Mouse (Mus musculus) right cerebral cortex, postnatal 36 days (tissue): Measurements from ENCODE around the gene Kat2b.
"Not testable (repeated sequence)": the region's sequence is repeated elsewhere in the genome, so short reads cannot be mapped to it uniquely, and the experiment has no call there.

ENCODE experiments used
- DNase-seq, 2 experiments: peaks; one replicate each; pipeline ENCODE4 v3.0.0; 2022; ENCODE audit warnings: low spot score in 2 of 2, mixed read lengths in 1 of 2

Kat2b gene

GRCm38 (mm10) chr17:53596941-53597790 lies 30.5 kb downstream of the Kat2b start:
- no peak for DNase-seq

- DNase-seq, result no peak
Measured at GRCm38 (mm10) chr17:53598571-53598970, 31.9 kb downstream of the Kat2b start.

GRCm38 (mm10) chr17:53603236-53603635 lies 36.6 kb downstream of the Kat2b start:
- DNase-seq, result not testable (repeated sequence)

- not testable (repeated sequence) for DNase-seq
Measured at GRCm38 (mm10) chr17:53606082-53606481, 39.4 kb downstream of the Kat2b start.

- DNase-seq, result not testable (repeated sequence)
Measured at GRCm38 (mm10) chr17:53608924-53609323, 42.3 kb downstream of the Kat2b start.

- DNase-seq, result no peak
Measured at GRCm38 (mm10) chr17:53617295-53617957, 50.8 kb downstream of the Kat2b start.

GRCm38 (mm10) chr17:53618369-53618768 lies 51.7 kb downstream of the Kat2b start:
- DNase-seq, result no peak

- DNase-seq, result no peak
Measured at GRCm38 (mm10) chr17:53619391-53619790, 52.7 kb downstream of the Kat2b start.

- DNase-seq, result no peak
Measured at GRCm38 (mm10) chr17:53620611-53621010, 54.0 kb downstream of the Kat2b start.

GRCm38 (mm10) chr17:53622125-53622524 lies 55.5 kb downstream of the Kat2b start:
- no peak for DNase-seq

- DNase-seq, result no peak
Measured at GRCm38 (mm10) chr17:53623762-53624161, 57.1 kb downstream of the Kat2b start.

- no peak for DNase-seq
Measured at GRCm38 (mm10) chr17:53626160-53626559, 59.5 kb downstream of the Kat2b start.

- DNase-seq, result no peak
Measured at GRCm38 (mm10) chr17:53627497-53627896, 60.8 kb downstream of the Kat2b start.

GRCm38 (mm10) chr17:53628131-53628530 lies 61.5 kb downstream of the Kat2b start:
- DNase-seq, result no peak

- DNase-seq, result no peak
Measured at GRCm38 (mm10) chr17:53631344-53631743, 64.7 kb downstream of the Kat2b start.

- no peak for DNase-seq
Measured at GRCm38 (mm10) chr17:53643360-53643759, 76.7 kb downstream of the Kat2b start.

- no peak for DNase-seq
Measured at GRCm38 (mm10) chr17:53650251-53650661, 83.6 kb downstream of the Kat2b start.

- no peak for DNase-seq
Measured at GRCm38 (mm10) chr17:53654596-53654995, 87.9 kb downstream of the Kat2b start.

- DNase-seq, result no peak
Measured at GRCm38 (mm10) chr17:53655081-53655480, 88.4 kb downstream of the Kat2b start.

GRCm38 (mm10) chr17:53655959-53656358 lies 89.3 kb downstream of the Kat2b start:
- DNase-seq, result no peak

- DNase-seq, result no peak
Measured at GRCm38 (mm10) chr17:53656369-53656860, 89.8 kb downstream of the Kat2b start.

GRCm38 (mm10) chr17:53657391-53657790 lies 90.7 kb downstream of the Kat2b start:
- DNase-seq, result not testable (repeated sequence)

GRCm38 (mm10) chr17:53658668-53659067 lies 92.0 kb downstream of the Kat2b start:
- no peak for DNase-seq
